Mouse (Mus musculus) hindbrain, embryonic 15.5 days (tissue): ENCODE results near the gene Rbm44. TPM values are rescaled to one million over a fixed set of nuclear protein-coding genes. Genes with fewer than 3 reads are reported as not detected.

Source experiments
- ATAC-seq: fragments of 200-750 bp; cut with Nextera tagmentation; 2 replicates; pipeline ENCODE4 v1.8.0; 2017; ENCODE audit warnings: low read depth, moderate number of reproducible peaks, moderate TSS enrichment; ENCODE audit not compliant: low FRiP score
- H3K27ac ChIP-seq: fragments of 300-500 bp; sonication (generic); replicated peaks from 2 replicates; pipeline ENCODE4 v1.5.1; 2015; ENCODE audit warnings: mild to moderate bottlenecking, inconsistent platforms
- H3K27me3 ChIP-seq: fragments of 300-500 bp; sonication (generic); 2 replicates; pipeline ENCODE4 v1.6.1; 2015; ENCODE audit warnings: control low read depth, inconsistent platforms
- H3K36me3 ChIP-seq: fragments of 300-500 bp; sonication (generic); 2 replicates; pipeline ENCODE4 v1.6.1; 2015; ENCODE audit warnings: control low read depth, inconsistent platforms
- H3K4me1 ChIP-seq: fragments of 300-500 bp; sonication (generic); replicated peaks from 2 replicates; pipeline ENCODE4 v1.6.1; 2015; ENCODE audit warnings: control low read depth, inconsistent platforms
- H3K4me2 ChIP-seq: fragments of 300-500 bp; sonication (generic); 2 replicates; pipeline ENCODE4 v1.6.1; 2015; ENCODE audit warnings: moderate library complexity, mild to moderate bottlenecking, inconsistent platforms
- H3K4me3 ChIP-seq: fragments of 300-500 bp; sonication (generic); 2 replicates; pipeline ENCODE4 v1.5.1; 2015; ENCODE audit warnings: mild to moderate bottlenecking, inconsistent platforms
- H3K9ac ChIP-seq: fragments of 300-500 bp; sonication (generic); 2 replicates; pipeline ENCODE4 v1.6.1; 2015; ENCODE audit warnings: inconsistent platforms
- H3K9me3 ChIP-seq: fragments of 300-500 bp; sonication (generic); 2 replicates; pipeline ENCODE4 v1.6.1; 2016; ENCODE audit warnings: control low read depth, inconsistent platforms
- WGBS: fragments of 180-500 bp; shearing (Covaris S2); methylation state at CpG from one replicate; pipeline ENCODE4 v1.1.7; 2015; 5-methylcytosine and 5-hydroxymethylcytosine counted together
- polyA plus RNA-seq: library from polyadenylated mRNA; unstranded; fragments of >200 nt; fragmentation: Nextera tagmentation; extraction: Ambion mirVana; gene quantifications from 2 replicates; pipeline ENCODE4 v1.2.1, GENCODE M21; 2015

Rbm44 gene
- polyA plus RNA-seq, 1 experiment from 2014 or later: 0.16 TPM

DNA sequence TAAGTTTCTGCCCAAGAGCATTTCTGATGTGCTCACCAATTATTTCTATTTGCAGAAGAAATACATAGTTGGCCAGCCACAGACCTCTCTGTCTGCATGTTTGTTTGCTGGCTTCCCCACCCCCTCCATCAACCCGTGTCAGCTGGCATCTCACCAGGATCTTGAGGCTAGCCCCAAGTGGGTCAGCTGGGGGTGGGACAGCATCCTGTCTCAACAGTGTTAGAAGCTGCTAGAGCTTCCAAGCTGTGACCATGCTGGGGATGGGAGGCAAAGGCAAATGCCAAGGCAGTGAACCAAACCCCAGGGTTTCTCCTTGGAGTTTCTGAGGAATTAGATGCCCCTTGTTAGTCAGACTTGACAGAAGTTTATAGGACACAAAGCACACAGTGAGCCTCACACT lies 71.1 kb downstream of the Rbm44 start:
- 49% methylated on average over 1 of the region's 1 CpGs for WGBS
- no peak overlapping the region for H3K4me2 ChIP-seq
- H3K36me3 ChIP-seq: no peaks in the 10 kb centered on the region
- no peak for ATAC-seq
- peaks cover 12% of the 10 kb centered on the region; the same call in 1 of the 2 replicates for H3K4me1 ChIP-seq
- H3K9me3 ChIP-seq: no peaks in the 10 kb centered on the region
- H3K4me3 ChIP-seq: no peak overlapping the region
- no peaks in the 10 kb centered on the region for H3K27me3 ChIP-seq
- H3K9ac ChIP-seq: no peak overlapping the region
- no peak overlapping the region for H3K27ac ChIP-seq

DNA sequence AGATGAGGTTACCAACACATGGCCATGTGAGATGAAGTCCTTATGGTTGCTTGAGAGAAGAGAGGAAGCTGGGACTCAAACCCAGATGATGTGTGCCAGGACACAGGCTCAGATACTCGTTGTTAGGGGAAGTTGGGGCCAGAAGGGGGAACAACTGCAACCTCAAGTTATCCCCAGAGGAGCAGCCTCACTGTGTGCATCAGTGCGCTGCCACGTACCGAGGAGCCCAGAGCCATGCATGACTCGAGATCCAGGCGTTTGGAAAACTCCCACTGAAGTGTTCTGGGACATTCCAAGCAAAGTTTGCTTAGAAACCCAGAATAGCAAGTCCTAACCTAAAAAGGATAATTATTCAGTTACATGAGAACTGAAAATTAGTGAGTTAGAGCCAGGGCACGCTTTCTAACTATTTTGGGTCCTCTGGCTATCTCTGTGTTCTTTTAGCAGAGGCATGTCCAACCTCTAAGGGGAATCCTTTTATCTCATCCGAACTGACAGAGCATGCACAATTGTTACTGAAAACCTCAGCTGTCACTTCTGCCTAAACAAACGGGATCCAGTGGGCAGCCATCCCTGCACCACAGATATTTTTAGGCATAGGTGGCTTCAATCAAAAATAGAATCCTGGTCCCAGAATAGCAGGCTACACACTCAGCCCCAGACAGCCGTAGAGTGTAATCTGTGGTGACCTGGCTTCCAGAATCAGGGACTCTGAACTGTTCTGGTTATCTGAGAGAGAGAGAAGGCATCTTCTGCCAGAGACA lies 71.8 kb downstream of the Rbm44 start:
- no peaks in the 10 kb centered on the region for H3K9me3 ChIP-seq
- no peak overlapping the region for H3K9ac ChIP-seq
- 0 out of 2 replicates have a peak, but pooled peaks cover 6% of the 10 kb centered on the region for H3K4me1 ChIP-seq
- ATAC-seq: no peak
- no peak overlapping the region for H3K4me3 ChIP-seq
- H3K27ac ChIP-seq: no peak overlapping the region
- H3K36me3 ChIP-seq: no peaks in the 10 kb centered on the region
- no peak overlapping the region for H3K4me2 ChIP-seq
- WGBS: 47% methylated on average over 10 of the region's 10 CpGs
- H3K27me3 ChIP-seq: no peaks in the 10 kb centered on the region

- no peaks in the 10 kb centered on the region for H3K4me1 ChIP-seq
- 88% methylated on average over 7 of the region's 7 CpGs for WGBS
- H3K27me3 ChIP-seq: no peaks in the 10 kb centered on the region
- H3K4me2 ChIP-seq: no peak overlapping the region
- H3K27ac ChIP-seq: no peak overlapping the region
- ATAC-seq: no peak
- H3K9me3 ChIP-seq: no peaks in the 10 kb centered on the region
- H3K36me3 ChIP-seq: no peaks in the 10 kb centered on the region
- H3K9ac ChIP-seq: no peak overlapping the region
- H3K4me3 ChIP-seq: no peak overlapping the region
These were observed 74.9 kb downstream of the Rbm44 start for GRCm38 (mm10) chr1:91219641-91220321.

- Histone ChIP-seq H3K4me1 (no peaks in the 10 kb centered on the region), H3K9ac (no peak overlapping the region), H3K4me2 (no peak overlapping the region), H3K27me3 (no peaks in the 10 kb centered on the region), H3K9me3 (no peaks in the 10 kb centered on the region), H3K27ac (no peak overlapping the region), H3K36me3 (no peaks in the 10 kb centered on the region), H3K4me3 (no peak overlapping the region)
- no peak for ATAC-seq
- WGBS: 88% methylated on average over 3 of the region's 3 CpGs
These were observed 75.4 kb downstream of the Rbm44 start for GRCm38 (mm10) chr1:91220322-91220672.

Other genes with a start within 250 kb of the Rbm44 start
- gene Mlph, start 230.0 kb upstream of the Rbm44 start, polyA plus RNA-seq: 0.29 and 0.35 TPM in 2 replicates
- not detected in 2 replicates for gene Prlh, start 192.0 kb upstream of the Rbm44 start, polyA plus RNA-seq
- gene Rab17, start 175.4 kb upstream of the Rbm44 start, polyA plus RNA-seq: 0.10 and 0.17 TPM in 2 replicates
- gene Lrrfip1, start 146.4 kb upstream of the Rbm44 start, polyA plus RNA-seq: 39.0 and 41.5 TPM in 2 replicates
- 13.7 and 13.8 TPM in 2 replicates for gene Ramp1, start 34.7 kb downstream of the Rbm44 start, polyA plus RNA-seq
- gene Ube2f, start 105.2 kb downstream of the Rbm44 start, polyA plus RNA-seq: 56.4 and 59.4 TPM in 2 replicates
- 11.9 and 13.5 TPM in 2 replicates for gene Scly, start 153.2 kb downstream of the Rbm44 start, polyA plus RNA-seq
- gene Espnl, start 177.0 kb downstream of the Rbm44 start, polyA plus RNA-seq: 0.05 and 0.18 TPM in 2 replicates
- gene Klhl30, start 205.9 kb downstream of the Rbm44 start, polyA plus RNA-seq: 0.09 and 0.13 TPM in 2 replicates
- 0.33 and 0.54 TPM in 2 replicates for gene Erfe, start 221.3 kb downstream of the Rbm44 start, polyA plus RNA-seq